Mouse (Mus musculus) thymus, postnatal 4 days (tissue): ENCODE results near the gene Gabrr1.
A peak's percentile ranks its signal among the peaks of the same experiment; 100 is the strongest.

Source experiments
- DNase-seq: peaks from one replicate; pipeline ENCODE4 v3.0.0; 2021

The Gabrr1 gene

DNA sequence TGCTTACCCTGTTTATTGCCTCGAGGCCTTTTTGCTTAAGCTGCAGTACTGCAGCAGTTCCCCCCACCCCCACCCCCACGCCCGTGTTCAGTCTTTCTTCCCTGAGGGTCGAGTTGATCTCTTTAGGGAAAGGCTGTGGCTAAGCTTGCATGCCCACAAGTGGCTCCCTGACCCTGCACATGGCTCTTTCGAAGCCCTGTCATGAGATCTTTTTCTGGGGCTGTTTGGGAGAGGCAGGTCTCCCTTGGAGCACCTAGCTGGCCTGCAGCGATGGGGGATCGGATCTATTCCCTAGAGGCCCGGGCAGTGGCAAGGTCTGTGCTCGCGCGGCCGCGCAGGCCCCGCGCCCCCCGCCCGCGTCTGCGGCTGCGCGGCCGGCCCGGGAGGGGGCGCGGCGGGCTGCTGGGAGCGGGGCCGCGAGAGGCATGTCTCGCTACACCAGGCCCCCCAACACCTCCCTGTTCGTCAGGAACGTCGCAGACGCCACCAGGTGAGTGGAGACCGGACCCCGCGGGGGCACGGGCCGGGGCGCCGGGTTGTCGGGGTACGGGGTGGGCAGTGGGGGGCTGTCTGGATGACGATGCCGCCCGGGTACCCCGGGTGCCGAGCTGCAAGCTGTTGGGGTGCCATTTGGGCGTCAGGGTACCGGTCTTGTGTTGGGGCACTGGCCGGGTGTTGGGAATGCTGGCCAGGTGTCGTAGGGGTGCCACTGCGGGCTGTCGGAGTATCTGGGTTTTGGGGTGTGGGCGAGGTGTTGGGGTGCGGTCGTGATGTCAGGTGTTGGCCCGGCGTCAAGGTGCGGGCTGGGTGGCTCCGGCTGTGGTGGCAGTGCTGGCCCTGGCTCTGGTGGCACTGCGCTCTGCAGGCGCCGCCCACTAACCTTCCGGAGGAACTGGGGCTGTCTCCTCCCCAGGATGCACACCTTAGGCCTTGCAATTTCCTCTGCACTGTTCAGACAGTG is 76.8 kb downstream of the Gabrr1 start, which contains the start of gene Srsf12:
TSS of gene Srsf12 (plus strand) at position 111 of the 961 bp plus-strand sequence.
- DNase-seq = peak; percentile 71
